In the genomic region with DNA sequence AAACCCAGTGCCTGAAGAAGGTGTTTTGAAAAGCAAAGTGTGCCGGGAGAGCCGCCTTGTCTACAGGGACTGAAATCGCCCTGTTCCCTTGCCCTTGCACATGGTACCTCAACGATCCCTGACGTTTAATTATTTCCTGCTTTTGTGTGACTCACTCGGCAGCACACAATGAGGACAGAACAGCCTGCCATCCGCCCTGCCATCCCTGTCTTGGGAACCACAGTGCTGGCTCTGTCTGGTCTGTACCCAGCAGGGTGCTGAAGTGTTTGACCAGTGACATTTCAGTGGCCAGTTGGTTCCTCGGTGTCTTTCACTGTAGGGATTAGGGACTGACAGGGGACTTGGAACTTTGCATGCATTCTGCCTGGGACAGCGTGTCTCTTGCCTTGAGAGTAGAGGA, we compare ENCODE assay signal across 9 mouse cellular contexts.
DNase-seq lines count a peak whose midpoint lies in the region; ATAC-seq lines count a peak whose summit lies in the region.
"Had no signal": no experiment of that assay in that cellular context is flagged by ENCODE, and none has a peak within 500 bp of the region (broad histone marks: within the 10 kb centered on the region; RNA-seq: fewer than 3 reads in every experiment).

No protein-coding gene starts in this region.

- peak; percentile 37 for DNase-seq in embryonic facial prominence, embryonic 14.5 days (ENCODE audit: low spot score)
- no peak for DNase-seq in embryonic facial prominence, embryonic 10.5 days (ENCODE audit: low spot score)
- no peak for DNase-seq in kidney, postnatal 36 days
- no peak for DNase-seq in hindbrain, embryonic 14.5 days (ENCODE audit: low spot score)
- no peak for DNase-seq in urinary bladder, postnatal 36 days (ENCODE audit: low spot score in 2 of 2)
- DNase-seq: layer of hippocampus, adult 9-11 months had no signal

- H3K36me3 ChIP-seq in embryonic facial prominence, embryonic 14.5 days (ENCODE audit: control insufficient read depth, insufficient read depth, low read length), result no peaks in the 10 kb centered on the region
- H3K36me3 ChIP-seq in embryonic facial prominence, embryonic 10.5 days (replicated peaks), result no peaks in the 10 kb centered on the region; the same call in none of the 2 replicates
- no peaks in the 10 kb centered on the region for H3K36me3 ChIP-seq in kidney, embryonic 15.5 days
- no peaks in the 10 kb centered on the region for H3K36me3 ChIP-seq in hindbrain, embryonic 14.5 days (replicated peaks; ENCODE audit: control insufficient read depth, insufficient read depth)
- H3K36me3 ChIP-seq in neural tube, embryonic 15.5 days, result no peaks in the 10 kb centered on the region

- H3K9ac ChIP-seq in embryonic facial prominence, embryonic 14.5 days (ENCODE audit: low read depth, low read length), result no peak overlapping the region
- no peak overlapping the region for H3K9ac ChIP-seq in kidney, embryonic 15.5 days
- no peak overlapping the region for H3K9ac ChIP-seq in hindbrain, embryonic 14.5 days
- H3K9ac ChIP-seq in neural tube, embryonic 15.5 days (replicated peaks), result no peak overlapping the region

- H3K4me2 ChIP-seq in embryonic facial prominence, embryonic 14.5 days (ENCODE audit: low read depth, low read length), result no peak overlapping the region
- no peak overlapping the region for H3K4me2 ChIP-seq in kidney, embryonic 15.5 days
- 0 out of 2 replicates have a peak overlapping the region, but pooled peaks have one; percentile 10 for H3K4me2 ChIP-seq in hindbrain, embryonic 14.5 days (replicated peaks)
- H3K4me2 ChIP-seq in neural tube, embryonic 15.5 days, result peak overlapping the region; percentile 2; the same call in 1 of the 2 replicates

- WGBS in embryonic facial prominence, embryonic 14.5 days, result 33% methylated on average over 9 of the region's 9 CpGs
- WGBS in embryonic facial prominence, embryonic 10.5 days, result 40% methylated on average over 9 of the region's 9 CpGs
- WGBS in kidney, embryonic 15.5 days, result 36% methylated on average over 9 of the region's 9 CpGs
- WGBS in hindbrain, embryonic 14.5 days, result 21% methylated on average over 9 of the region's 9 CpGs
- 17% methylated on average over 9 of the region's 9 CpGs for WGBS in neural tube, embryonic 15.5 days

- no peaks in the 10 kb centered on the region for H3K27me3 ChIP-seq in embryonic facial prominence, embryonic 14.5 days (replicated peaks; ENCODE audit: control insufficient read depth, insufficient read depth, low read length)
- no peaks in the 10 kb centered on the region for H3K27me3 ChIP-seq in embryonic facial prominence, embryonic 10.5 days (replicated peaks; ENCODE audit: low read depth, poor library complexity, severe bottlenecking)
- no peaks in the 10 kb centered on the region for H3K27me3 ChIP-seq in kidney, embryonic 15.5 days
- no peaks in the 10 kb centered on the region for H3K27me3 ChIP-seq in hindbrain, embryonic 14.5 days (ENCODE audit: control insufficient read depth, insufficient read depth, low read length)
- no peaks in the 10 kb centered on the region for H3K27me3 ChIP-seq in neural tube, embryonic 15.5 days (replicated peaks)

- H3K9me3 ChIP-seq in embryonic facial prominence, embryonic 14.5 days (ENCODE audit: control insufficient read depth, low read length), result no peaks in the 10 kb centered on the region
- H3K9me3 ChIP-seq in embryonic facial prominence, embryonic 10.5 days, result no peaks in the 10 kb centered on the region
- H3K9me3 ChIP-seq in kidney, embryonic 15.5 days (replicated peaks), result no peaks in the 10 kb centered on the region
- H3K9me3 ChIP-seq in hindbrain, embryonic 14.5 days (ENCODE audit: control insufficient read depth, low read length), result no peaks in the 10 kb centered on the region
- H3K9me3 ChIP-seq in neural tube, embryonic 15.5 days (replicated peaks), result no peaks in the 10 kb centered on the region

- peaks cover 20% of the 10 kb centered on the region for H3K4me1 ChIP-seq in embryonic facial prominence, embryonic 14.5 days (ENCODE audit: control insufficient read depth, insufficient read depth, low read length)
- peaks cover 50% of the 10 kb centered on the region for H3K4me1 ChIP-seq in embryonic facial prominence, embryonic 10.5 days
- peaks cover 60% of the 10 kb centered on the region for H3K4me1 ChIP-seq in kidney, embryonic 15.5 days
- H3K4me1 ChIP-seq in hindbrain, embryonic 14.5 days (replicated peaks; ENCODE audit: control insufficient read depth, insufficient read depth, low read length), result peaks cover 36% of the 10 kb centered on the region
- peaks cover 48% of the 10 kb centered on the region for H3K4me1 ChIP-seq in neural tube, embryonic 15.5 days

- peak; percentile 47; the same call in 1 of the 2 replicates for ATAC-seq in embryonic facial prominence, embryonic 14.5 days (ENCODE audit: low read depth)
- peak; percentile 37; the same call in 1 of the 2 replicates for ATAC-seq in kidney, embryonic 15.5 days (replicated peaks; ENCODE audit: low FRiP score)
- peak; percentile 46; the same call in 1 of the 2 replicates for ATAC-seq in hindbrain, embryonic 14.5 days (ENCODE audit: low FRiP score)
- ATAC-seq in neural tube, embryonic 15.5 days (ENCODE audit: low FRiP score), result no peak
- no peak for ATAC-seq in megakaryocyte-erythroid progenitor cell, adult 5-6 weeks (replicated peaks; ENCODE audit: low FRiP score, low TSS enrichment, poor library complexity, severe bottlenecking)

- H3K27ac ChIP-seq in embryonic facial prominence, embryonic 14.5 days (replicated peaks; ENCODE audit: low read depth, low read length), result no peak overlapping the region
- no peak overlapping the region for H3K27ac ChIP-seq in embryonic facial prominence, embryonic 10.5 days (replicated peaks)
- H3K27ac ChIP-seq in kidney, embryonic 15.5 days, result no peak overlapping the region
- no peak overlapping the region for H3K27ac ChIP-seq in hindbrain, embryonic 14.5 days
- H3K27ac ChIP-seq in neural tube, embryonic 15.5 days (replicated peaks), result no peak overlapping the region

- no peak overlapping the region for H3K4me3 ChIP-seq in embryonic facial prominence, embryonic 14.5 days (ENCODE audit: low read depth, low read length)
- no peak overlapping the region for H3K4me3 ChIP-seq in embryonic facial prominence, embryonic 10.5 days
- no peak overlapping the region for H3K4me3 ChIP-seq in kidney, embryonic 15.5 days (replicated peaks)
- no peak overlapping the region for H3K4me3 ChIP-seq in hindbrain, embryonic 14.5 days (replicated peaks; ENCODE audit: low read length)
- H3K4me3 ChIP-seq in neural tube, embryonic 15.5 days (replicated peaks), result no peak overlapping the region

Comparison
In these comparisons a context has a peak if more than half of its experiments do, and no peak if none do; other contexts are left out.
1. ATAC-seq: peak in embryonic facial prominence, embryonic 14.5 days (single experiment), kidney, embryonic 15.5 days (single experiment) and hindbrain, embryonic 14.5 days (single experiment); none in neural tube, embryonic 15.5 days (single experiment) and megakaryocyte-erythroid progenitor cell, adult 5-6 weeks (single experiment).
2. H3K4me2 ChIP-seq: peak in hindbrain, embryonic 14.5 days (single experiment) and neural tube, embryonic 15.5 days (single experiment); none in embryonic facial prominence, embryonic 14.5 days (single experiment) and kidney, embryonic 15.5 days (single experiment).